Mouse (Mus musculus) layer of hippocampus, postnatal 10 days (tissue): ENCODE data around the gene Gm20388. TPM values are rescaled to one million over a fixed set of nuclear protein-coding genes. Genes with fewer than 3 reads are reported as not detected.

Source experiments
- DNase-seq, 2 experiments: peaks; one replicate each; pipeline ENCODE4 v3.0.0; 2021; ENCODE audit warnings: low spot score in 2 of 2
- total RNA-seq, 2 experiments: library from RNA; stranded (reverse); gene quantifications; 2 replicates each; pipeline ENCODE4 v1.2.3; 2021

The Gm20388 gene
- total RNA-seq, 2 experiments from 2014 or later = not detected

- DNase-seq = no peak
Observed at GRCm38 (mm10) chr8:121843184-121843733, 1932.6 kb downstream of the Gm20388 start.

GRCm38 (mm10) chr8:121844765-121845164 lies 1934.1 kb downstream of the Gm20388 start:
- no peak for DNase-seq

GRCm38 (mm10) chr8:121846815-121847214 lies 1936.2 kb downstream of the Gm20388 start:
- no peak for DNase-seq

DNA sequence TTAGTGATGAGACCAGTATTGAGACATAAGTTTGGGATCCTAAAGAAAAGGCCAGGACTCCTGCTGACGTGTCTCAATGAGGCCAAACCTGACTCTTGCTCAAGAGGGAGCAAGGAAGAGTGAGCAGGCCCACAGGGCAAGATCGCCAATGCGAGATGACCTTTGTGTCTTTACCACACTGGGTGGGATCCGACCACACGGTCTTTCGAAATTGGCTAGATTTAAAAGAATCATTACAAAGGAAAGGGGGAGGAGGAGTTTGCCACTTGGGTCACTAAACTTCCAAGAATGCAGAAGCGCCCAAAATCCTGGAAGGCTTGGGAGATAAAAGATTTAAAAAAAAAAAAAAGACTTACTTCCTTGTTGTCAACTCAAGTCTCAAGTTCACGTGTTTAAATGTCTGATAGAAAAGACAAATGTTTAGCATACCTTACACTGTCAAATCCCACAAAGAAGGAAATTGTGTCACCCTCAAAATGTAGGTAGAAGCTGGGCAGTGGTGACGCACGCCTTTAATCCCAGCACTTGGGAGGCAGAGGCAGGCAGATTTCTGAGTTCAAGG lies 1936.7 kb downstream of the Gm20388 start:
- DNase-seq = no peak

DNA sequence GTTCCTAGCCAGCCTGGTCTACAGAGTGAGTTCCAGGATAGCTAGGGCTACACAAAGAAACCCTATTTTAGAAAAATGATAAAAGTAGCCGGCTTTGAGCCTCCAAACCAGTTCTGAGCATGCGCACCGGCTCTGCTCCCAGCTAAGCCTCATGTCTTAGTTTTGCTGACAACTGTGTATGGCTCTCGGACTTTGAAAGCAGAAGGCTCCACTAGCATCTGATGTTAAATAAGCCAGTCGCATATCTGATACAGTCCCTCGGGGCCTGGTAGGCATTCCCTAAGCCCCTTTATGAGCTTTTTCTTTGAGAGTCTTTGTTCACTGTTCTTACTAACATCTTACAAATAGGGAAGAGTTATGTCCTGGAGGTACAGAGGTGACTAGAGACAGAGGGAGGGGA lies 1937.3 kb downstream of the Gm20388 start:
- DNase-seq = no peak

DNA sequence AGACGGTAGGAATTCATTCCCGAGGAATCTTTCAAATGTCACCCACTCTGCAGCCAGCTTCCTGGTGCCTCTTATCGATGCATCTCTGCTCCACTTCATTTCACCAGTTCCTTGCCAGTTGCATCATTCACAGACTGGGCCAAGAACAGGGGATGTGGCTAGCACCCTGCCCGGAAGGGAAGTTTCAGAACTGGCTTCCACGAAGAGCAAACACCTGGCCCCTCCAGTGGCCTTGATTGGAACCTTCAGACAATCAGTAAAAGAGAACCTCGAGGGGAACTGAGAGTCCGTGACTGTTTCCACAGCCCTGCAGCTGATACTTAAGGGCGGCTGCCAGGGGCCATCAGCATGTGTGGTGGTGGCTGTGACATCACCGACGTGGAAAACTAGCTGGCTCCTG lies 1937.9 kb downstream of the Gm20388 start:
- no peak for DNase-seq

- DNase-seq = no peak
Observed at GRCm38 (mm10) chr8:121849303-121849702, 1938.7 kb downstream of the Gm20388 start.

GRCm38 (mm10) chr8:121850018-121850417 lies 1939.4 kb downstream of the Gm20388 start:
- DNase-seq = peak; percentile 84 to 85

GRCm38 (mm10) chr8:121850436-121850820 lies 1939.8 kb downstream of the Gm20388 start:
- no peak for DNase-seq

GRCm38 (mm10) chr8:121850821-121851470 lies 1940.3 kb downstream of the Gm20388 start:
- peak; percentile 99 to 100 for DNase-seq

DNA sequence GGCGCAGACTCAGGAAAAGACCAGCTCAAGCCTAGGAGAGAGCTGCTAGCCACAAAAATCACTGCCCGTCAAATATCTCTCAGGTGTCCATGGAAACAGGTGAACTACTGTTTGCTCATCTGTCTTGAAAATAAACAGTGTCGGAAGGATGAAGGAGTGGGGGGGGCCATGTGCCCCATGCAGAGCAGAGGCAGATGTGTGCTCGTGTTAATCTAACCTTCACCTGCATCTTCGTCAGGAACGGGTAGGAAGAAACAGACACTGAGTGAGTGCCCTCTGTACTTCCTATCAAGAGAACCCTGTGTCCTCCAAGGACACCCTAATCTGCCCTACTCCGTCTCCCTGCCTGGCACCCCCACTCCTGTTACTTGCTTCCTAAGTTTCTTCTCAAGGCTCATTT lies 1941.1 kb downstream of the Gm20388 start:
- no peak for DNase-seq

- no peak for DNase-seq
Observed at GRCm38 (mm10) chr8:121852464-121852863, 1941.8 kb downstream of the Gm20388 start.

DNA sequence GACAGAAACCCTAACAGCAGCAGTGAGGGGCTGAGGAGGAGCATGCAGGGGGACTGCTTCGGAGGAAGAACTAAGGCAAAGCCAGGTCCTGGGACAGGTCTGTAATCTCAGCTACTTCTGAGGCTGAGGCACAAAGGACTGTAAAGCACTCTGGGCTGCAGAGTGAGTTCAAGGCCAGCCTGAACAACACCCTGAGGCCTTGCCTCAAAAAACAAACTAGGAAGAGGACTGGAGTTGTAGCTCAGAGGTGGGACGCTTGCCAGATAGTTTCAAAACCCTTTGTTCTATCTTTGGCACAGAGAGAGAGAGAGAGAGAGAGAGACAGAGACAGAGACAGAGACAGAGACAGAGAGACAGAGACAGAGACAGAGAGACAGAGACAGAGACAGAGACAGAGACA lies 1942.9 kb downstream of the Gm20388 start:
- DNase-seq = no peak

DNA sequence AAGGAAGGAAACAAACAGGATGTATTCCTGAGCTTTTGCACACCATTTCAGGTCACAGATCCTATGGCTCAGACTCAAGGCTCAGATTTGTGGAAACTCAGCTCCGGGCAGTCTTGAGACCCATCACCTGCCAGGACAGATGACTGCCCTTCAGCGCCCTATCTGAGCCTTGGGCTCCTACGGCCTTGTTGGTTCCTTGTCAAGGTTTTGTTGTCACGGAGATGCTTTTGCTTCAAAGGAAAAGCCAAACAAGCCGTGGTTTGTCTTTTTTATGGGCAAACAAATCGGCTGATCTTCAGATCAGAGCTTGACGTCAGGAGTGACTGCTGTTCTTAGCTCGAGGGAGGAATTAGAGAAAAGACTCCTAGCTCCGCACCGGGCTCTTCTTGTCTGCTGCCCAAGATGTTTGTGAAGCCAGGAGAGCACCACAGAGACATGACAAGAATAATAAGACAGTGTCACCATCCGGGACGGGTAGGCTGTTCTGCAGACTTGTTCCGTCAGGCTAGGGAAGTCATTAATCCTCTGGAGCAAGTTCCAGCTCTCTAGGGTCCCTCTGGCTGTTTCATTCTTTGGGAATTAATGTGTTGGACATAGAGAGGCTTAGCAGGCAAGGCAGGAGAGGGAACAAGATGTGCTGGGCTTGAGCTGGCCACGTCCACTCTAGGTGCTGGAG lies 1945.6 kb downstream of the Gm20388 start:
- no peak for DNase-seq

GRCm38 (mm10) chr8:121857331-121857730 lies 1946.7 kb downstream of the Gm20388 start:
- no peak for DNase-seq

- DNase-seq = no peak
Observed at GRCm38 (mm10) chr8:121857747-121858146, 1947.1 kb downstream of the Gm20388 start.

- no peak for DNase-seq
Observed at GRCm38 (mm10) chr8:121861276-121861675, 1950.6 kb downstream of the Gm20388 start.

DNA sequence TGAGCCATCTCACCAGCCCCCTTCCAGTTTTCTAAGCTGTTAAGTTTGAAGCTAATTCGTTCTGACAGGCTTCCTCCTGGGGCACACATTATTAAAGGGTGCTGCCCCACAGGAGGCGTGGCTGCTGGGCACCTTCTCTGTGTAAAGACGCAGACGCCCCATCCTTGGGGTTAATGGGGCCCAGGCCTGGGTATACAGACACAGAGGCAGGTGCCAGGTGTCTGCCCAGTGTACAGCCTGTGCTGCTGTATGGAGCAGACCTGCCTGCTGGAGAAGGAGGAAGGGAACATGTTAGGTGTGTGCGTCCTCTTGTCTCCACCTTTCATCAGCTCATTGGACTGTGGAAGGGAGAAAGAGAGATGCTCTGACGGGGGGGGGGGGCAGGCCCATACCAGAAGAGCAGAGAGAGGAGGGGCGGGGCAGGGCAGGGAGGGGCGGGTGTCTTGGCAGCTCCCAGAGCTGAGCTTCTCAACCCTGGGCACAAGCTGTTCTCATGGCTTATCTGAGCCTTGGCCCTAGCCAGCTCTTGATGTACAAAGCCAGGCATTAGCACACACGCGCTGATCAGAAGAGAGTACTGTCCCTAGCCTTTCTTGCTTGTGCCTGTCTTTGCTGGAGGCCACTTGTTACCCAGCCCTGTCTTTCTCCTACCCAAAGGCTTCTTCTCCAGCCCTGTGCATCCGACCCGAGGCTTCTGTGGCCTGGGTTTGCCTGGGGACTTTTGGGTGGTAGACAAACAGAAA lies 1951.3 kb downstream of the Gm20388 start:
- no peak for DNase-seq

GRCm38 (mm10) chr8:121865356-121865755 lies 1954.7 kb downstream of the Gm20388 start:
- DNase-seq = no peak

- peak in 1 of 2 experiments; percentile 3 for DNase-seq
Observed at GRCm38 (mm10) chr8:121868196-121868595, 1957.6 kb downstream of the Gm20388 start.

DNA sequence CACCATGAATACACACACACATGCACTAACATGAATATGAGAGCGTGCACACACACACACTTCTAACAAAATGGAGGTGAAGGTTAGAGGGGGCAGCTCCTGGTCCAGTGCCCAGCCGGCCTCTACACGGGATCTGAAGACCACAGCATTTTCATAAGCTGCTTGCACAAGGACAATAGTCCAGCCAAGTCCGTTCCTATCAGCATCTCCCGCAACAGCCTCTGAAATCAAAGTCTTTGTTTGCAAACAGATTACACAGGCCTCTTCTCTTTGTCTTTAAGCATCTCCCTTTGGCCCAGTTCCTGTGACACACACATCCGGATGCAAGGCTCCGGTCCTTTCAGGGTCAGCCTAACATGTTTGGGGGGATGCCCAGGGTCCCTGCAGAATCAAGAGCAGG lies 1958.3 kb downstream of the Gm20388 start:
- no peak for DNase-seq

DNA sequence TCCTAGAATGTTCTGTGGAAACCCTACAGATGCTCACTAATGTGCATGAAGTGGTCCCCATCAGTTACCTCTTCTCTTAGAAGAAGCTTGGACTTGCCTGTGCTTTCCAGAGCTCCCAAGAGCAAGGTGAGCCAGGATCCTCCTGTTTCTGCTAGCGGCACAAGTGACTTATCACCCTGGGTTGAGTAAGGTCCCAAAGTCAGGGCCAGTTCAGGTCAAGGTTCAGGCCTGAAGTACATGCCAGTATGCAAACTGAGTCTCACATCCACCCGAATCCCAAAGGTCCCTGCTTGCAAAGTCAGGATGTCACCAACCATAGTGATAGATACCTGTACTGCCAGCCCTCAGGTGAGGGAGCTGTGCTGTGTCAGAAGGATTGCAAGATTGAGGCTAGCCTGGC lies 1959.5 kb downstream of the Gm20388 start:
- no peak for DNase-seq
